Mouse (Mus musculus): Measurements from ENCODE around the gene Smpd3.

GRCm38 (mm10) chr8:106313120-106313737, 24.6 kb downstream of the Smpd3 start:
- TF ChIP-seq POLR2A (IDR thresholded peaks at IDR 0.05; ENCODE audit: borderline replicate concordance, extremely low read depth, insufficient read depth, insufficient read length, poor library complexity, severe bottlenecking), result no peak
- no peak for TF ChIP-seq CTCF (IDR thresholded peaks at IDR 0.05; ENCODE audit: borderline replicate concordance, extremely low read depth, insufficient read depth, insufficient read length)

All from brain, embryonic 14.5 days (tissue).